Mouse (Mus musculus) ES-E14 (cell line): Measurements from ENCODE around the gene Gsx2.

Experiments used
- CHD2 ChIP-seq: IDR thresholded peaks from 2 replicates; pipeline ENCODE4 v1.6.1; 2014; ENCODE audit warnings: mild to moderate bottlenecking, low read depth, low read length, inconsistent platforms
- HCFC1 ChIP-seq: IDR thresholded peaks from 2 replicates; pipeline ENCODE4 v1.6.1; 2012; ENCODE audit warnings: low read length, inconsistent platforms, borderline replicate concordance; ENCODE audit not compliant: insufficient read depth
- MAFK ChIP-seq: IDR thresholded peaks from 2 replicates; pipeline ENCODE4 v1.6.1; 2014; ENCODE audit warnings: mild to moderate bottlenecking, low read depth, low read length, inconsistent platforms; ENCODE audit not compliant: insufficient read depth
- ZC3H11A ChIP-seq: IDR thresholded peaks from 2 replicates; pipeline ENCODE4 v1.6.1; 2012; ENCODE audit warnings: low read depth, mild to moderate bottlenecking, inconsistent platforms, low read length, borderline replicate concordance

DNA sequence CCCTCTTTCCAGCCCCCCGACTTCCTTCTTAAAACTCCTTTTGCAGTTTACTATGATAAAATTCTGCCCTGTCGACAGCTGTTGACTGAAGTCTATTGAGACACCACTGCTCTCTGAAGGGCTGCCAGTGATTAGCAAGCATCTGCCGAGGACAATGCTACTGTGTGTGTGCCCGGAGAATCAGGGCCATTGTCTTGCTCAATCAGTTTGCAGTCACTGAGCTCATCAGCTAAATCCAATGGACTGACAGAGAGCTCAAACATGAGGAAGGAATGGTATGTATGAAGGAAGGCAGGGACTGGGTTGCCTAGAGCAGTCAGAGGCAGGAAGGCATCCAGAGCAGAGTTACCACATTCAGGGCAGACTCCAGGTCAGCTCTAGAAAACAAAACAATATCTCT is 12.2 kb upstream of the Gsx2 start:
- TF ChIP-seq HCFC1 (no peak), CHD2 (no peak), ZC3H11A (no peak), MAFK (no peak)
